Mouse (Mus musculus) G1E (cell line): ENCODE results near the gene Plg.

Source experiments
- CTCF ChIP-seq: IDR thresholded peaks from 2 replicates; pipeline ENCODE4 v1.5.1; 2012; ENCODE audit warnings: low read depth, low read length, inconsistent platforms, mixed read lengths
- GATA1 ChIP-seq: IDR thresholded peaks from 2 replicates; pipeline ENCODE4 v1.6.1; 2012; ENCODE audit warnings: borderline replicate concordance, low read length, inconsistent platforms, mixed read lengths
- GATA2 ChIP-seq: IDR thresholded peaks from 2 replicates; pipeline ENCODE4 v1.6.1; 2012; ENCODE audit warnings: low read depth, low read length, inconsistent platforms, borderline replicate concordance
- POLR2AphosphoS5 ChIP-seq: IDR thresholded peaks from 2 replicates; pipeline ENCODE4 v1.6.1; 2012; ENCODE audit warnings: low read depth, low read length, inconsistent platforms; ENCODE audit not compliant: insufficient replicate concordance
- TAL1 ChIP-seq: conservative IDR thresholded peaks from 2 replicates; pipeline ENCODE4 v1.6.1; 2012; ENCODE audit warnings: low read depth, low read length, inconsistent platforms, mixed read lengths

DNA sequence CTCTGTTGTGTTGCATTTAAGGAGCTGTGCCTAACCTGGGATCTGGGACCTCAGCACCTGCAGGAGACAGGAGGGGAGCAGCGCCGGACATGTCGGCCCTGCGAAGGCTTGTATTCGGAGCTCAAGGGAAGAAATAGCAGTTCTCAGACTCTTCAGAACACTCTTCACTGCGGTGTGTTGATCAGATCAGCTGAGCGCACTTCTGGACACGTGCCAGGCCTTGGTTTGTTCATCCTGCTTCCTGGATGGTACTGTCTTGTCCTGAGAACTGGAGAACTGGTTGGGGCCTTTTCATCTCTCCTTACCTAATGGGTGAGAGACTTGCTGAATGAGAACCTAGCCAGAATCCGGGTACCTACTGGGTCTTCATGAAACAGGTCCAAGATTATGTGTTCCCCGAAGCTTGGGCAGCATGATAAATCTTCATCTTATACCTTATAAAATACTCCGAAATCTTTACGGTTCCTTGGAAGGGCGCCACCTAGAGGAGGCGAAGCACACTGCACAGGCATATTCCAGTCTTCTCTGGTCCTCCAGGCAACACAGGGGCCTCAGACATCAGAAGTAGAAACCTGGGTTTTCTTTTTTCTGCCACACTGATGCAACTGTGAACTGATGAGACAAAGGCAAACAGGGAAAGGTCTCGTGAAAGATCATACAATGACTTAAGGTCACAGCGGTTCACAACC, 42.6 kb downstream of the Plg start:
- TF ChIP-seq CTCF (peak; percentile 66), POLR2AphosphoS5 (no peak), GATA1 (no peak), TAL1 (no peak), GATA2 (no peak)
